Mouse (Mus musculus) lung, embryonic 14.5 days (tissue): ENCODE measurements around the gene Tmem108. TPM values are rescaled to one million over a fixed set of nuclear protein-coding genes. Genes with fewer than 3 reads are reported as not detected.

Experiments
- ATAC-seq: fragments of 200-750 bp; cut with Nextera tagmentation; 2 replicates; pipeline ENCODE4 v1.8.0; 2017; ENCODE audit warnings: mild to moderate bottlenecking, moderate TSS enrichment, moderate library complexity; ENCODE audit not compliant: insufficient read depth
- DNase-seq: peaks from one replicate; pipeline ENCODE4 v3.0.0-alpha.2; 2015
- H3K27ac ChIP-seq: fragments of 300-500 bp; sonication (generic); 2 replicates; pipeline ENCODE4 v1.5.1; 2014; ENCODE audit warnings: low read depth, mild to moderate bottlenecking, moderate library complexity
- H3K27me3 ChIP-seq: fragments of 300-500 bp; sonication (generic); 2 replicates; pipeline ENCODE4 v1.6.1; 2014; ENCODE audit warnings: low read length, control low read depth; ENCODE audit not compliant: insufficient read depth
- H3K36me3 ChIP-seq: fragments of 300-500 bp; sonication (generic); 2 replicates; pipeline ENCODE4 v1.6.1; 2014; ENCODE audit warnings: control low read depth; ENCODE audit not compliant: insufficient read depth
- H3K4me1 ChIP-seq: fragments of 300-500 bp; sonication (generic); 2 replicates; pipeline ENCODE4 v1.6.1; 2014; ENCODE audit warnings: antibody characterized with exemption, control low read depth; ENCODE audit not compliant: insufficient read depth
- H3K4me2 ChIP-seq: fragments of 300-500 bp; sonication (generic); 2 replicates; pipeline ENCODE4 v1.6.1; 2014; ENCODE audit warnings: mild to moderate bottlenecking
- H3K4me3 ChIP-seq: fragments of 300-500 bp; sonication (generic); 2 replicates; pipeline ENCODE4 v1.5.1; 2014; ENCODE audit warnings: low read depth, low read length
- H3K9ac ChIP-seq: fragments of 300-500 bp; sonication (generic); 2 replicates; pipeline ENCODE4 v1.6.1; 2014
- H3K9me3 ChIP-seq: fragments of 300-500 bp; sonication (generic); 2 replicates; pipeline ENCODE4 v1.6.1; 2016; ENCODE audit warnings: low read depth, low read length, control low read depth
- CTCF ChIP-seq: IDR thresholded peaks from 2 replicates; pipeline ENCODE4 v1.5.1; 2016; ENCODE audit warnings: antibody characterized with exemption, low read depth
- WGBS: fragments of 180-500 bp; shearing (Covaris S2); extraction: QIAGEN DNeasy Blood & Tissue Kit; methylation state at CpG from one replicate; pipeline ENCODE4 v1.1.7; 2014; 5-methylcytosine and 5-hydroxymethylcytosine counted together
- polyA plus RNA-seq: library from polyadenylated mRNA; unstranded; fragments of >200 nt; fragmentation: Nextera tagmentation; extraction: Ambion mirVana; gene quantifications from 2 replicates; pipeline ENCODE4 v1.2.1, GENCODE M21; 2014

The Tmem108 gene
- polyA plus RNA-seq, 1 experiment from 2014 or later, result 16.0 TPM

DNA sequence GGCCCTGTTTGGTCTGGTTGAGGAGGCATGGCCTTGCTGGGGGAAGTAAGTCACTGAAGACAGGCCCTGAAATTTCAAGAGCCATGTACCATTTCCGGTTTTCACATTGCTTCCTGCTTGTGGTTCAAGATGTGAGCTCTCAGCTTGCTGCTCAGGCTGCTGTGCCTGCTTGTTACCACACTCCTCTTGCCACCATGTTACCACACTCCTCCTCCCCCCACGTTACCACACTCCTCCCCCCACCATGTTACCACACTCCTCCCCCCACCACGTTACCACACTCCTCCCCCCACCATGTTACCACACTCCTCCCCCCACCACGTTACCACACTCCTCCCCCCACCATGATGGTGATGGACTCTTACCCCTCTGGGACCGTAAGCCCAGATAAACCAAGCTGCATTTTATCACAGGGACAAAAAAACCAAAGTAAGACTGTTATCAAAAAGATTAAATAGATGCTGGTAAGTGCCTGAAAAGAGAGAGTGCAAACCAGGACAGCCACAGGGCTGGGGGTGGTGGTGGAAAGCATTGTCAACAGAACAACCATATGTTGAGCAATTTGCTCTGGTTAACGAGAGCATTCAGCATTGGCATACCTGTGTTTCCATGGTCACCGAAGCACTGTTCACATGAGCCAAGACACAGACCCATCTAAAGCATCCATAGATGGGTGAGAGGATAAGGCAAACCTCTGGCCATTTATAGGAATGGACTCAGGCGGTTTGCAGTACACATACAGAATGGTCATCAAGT is 109.3 kb downstream of the Tmem108 start:
- no peaks in the 10 kb centered on the region for H3K27me3 ChIP-seq
- no peaks in the 10 kb centered on the region for H3K4me1 ChIP-seq
- no peaks in the 10 kb centered on the region for H3K9me3 ChIP-seq
- DNase-seq, result no peak
- whole genome bisulfite sequencing, result 59% methylated on average over 8 of the region's 8 CpGs
- no peak for ATAC-seq
- no peaks in the 10 kb centered on the region for H3K36me3 ChIP-seq
- no peak overlapping the region for H3K4me2 ChIP-seq
- H3K4me3 ChIP-seq, result no peak overlapping the region
- H3K9ac ChIP-seq, result no peak overlapping the region
- H3K27ac ChIP-seq, result no peak overlapping the region
- TF ChIP-seq CTCF, result no peak

DNA sequence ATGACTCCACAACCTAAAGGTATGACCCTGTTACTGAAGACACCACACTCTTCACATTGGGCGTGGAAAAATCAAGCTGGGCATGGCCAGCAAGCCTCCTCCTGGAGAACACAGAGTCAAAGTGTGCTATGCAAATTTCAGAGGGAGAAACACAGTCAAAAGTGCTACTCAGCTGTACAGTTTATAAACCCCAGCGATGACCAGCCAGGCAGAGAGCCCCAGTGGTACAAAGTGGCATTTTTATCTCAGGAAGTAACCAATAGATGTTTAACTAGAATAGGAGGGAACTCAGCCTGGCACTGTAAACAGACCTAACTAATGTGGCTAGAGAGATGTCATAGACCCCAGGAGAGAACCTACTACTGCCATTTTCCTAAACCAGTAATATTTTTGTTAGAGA is 115.0 kb downstream of the Tmem108 start:
- DNase-seq (no peak), ATAC-seq (no peak)
- no peaks in the 10 kb centered on the region for H3K4me1 ChIP-seq
- TF ChIP-seq CTCF, result no peak
- H3K9ac ChIP-seq, result no peak overlapping the region
- no peaks in the 10 kb centered on the region for H3K9me3 ChIP-seq
- H3K4me3 ChIP-seq, result no peak overlapping the region
- no peaks in the 10 kb centered on the region for H3K27me3 ChIP-seq
- H3K36me3 ChIP-seq, result no peaks in the 10 kb centered on the region
- no peak overlapping the region for H3K4me2 ChIP-seq
- 71% methylated on average over 2 of the region's 2 CpGs for WGBS
- no peak overlapping the region for H3K27ac ChIP-seq

DNA sequence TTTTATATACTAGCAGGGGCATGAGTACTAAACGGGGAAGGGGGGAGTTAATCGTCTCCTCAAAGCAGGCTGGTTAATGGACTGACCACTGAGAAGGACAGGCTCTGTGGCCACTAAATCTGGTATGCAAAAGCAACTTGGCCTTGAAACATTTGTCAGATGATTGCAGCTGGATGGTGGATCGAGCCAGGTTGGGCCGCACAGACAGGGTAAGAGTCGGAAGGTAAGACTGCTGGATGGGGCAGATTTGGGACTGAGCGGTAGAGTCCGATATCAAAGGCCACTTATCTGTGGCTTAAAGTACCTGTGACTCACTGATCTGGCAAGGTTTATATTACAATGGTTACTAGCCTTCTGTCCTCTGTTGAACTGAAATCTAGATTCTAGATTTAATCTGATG is 115.9 kb downstream of the Tmem108 start:
- Histone ChIP-seq H3K4me1 (no peaks in the 10 kb centered on the region), H3K9me3 (no peaks in the 10 kb centered on the region), H3K4me3 (no peak overlapping the region), H3K36me3 (no peaks in the 10 kb centered on the region), H3K27me3 (no peaks in the 10 kb centered on the region), H3K4me2 (no peak overlapping the region), H3K27ac (no peak overlapping the region), H3K9ac (no peak overlapping the region)
- 75% methylated on average over 7 of the region's 7 CpGs for WGBS
- ATAC-seq (no peak), DNase-seq (no peak)
- no peak for TF ChIP-seq CTCF

DNA sequence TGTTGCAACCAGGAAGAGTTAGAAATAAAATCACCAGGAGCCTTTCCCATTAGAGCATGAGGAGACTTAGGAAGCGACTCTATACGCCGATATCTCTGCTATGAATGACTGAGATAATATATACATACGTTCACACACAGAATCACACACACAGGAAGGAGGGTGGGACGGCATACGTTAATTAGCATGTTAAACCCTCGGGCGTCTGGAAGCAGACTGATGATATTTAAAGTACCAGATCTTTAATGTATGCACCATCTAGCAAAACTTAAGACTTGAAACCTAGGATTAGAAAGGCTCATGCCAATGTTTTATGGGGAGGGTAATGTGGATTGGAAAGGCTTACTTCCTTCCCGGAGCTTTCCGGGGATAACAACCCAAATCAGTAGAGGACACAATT is 119.3 kb downstream of the Tmem108 start:
- 71% methylated on average over 10 of the region's 10 CpGs for WGBS
- no peak for TF ChIP-seq CTCF
- H3K9me3 ChIP-seq, result no peaks in the 10 kb centered on the region

DNA sequence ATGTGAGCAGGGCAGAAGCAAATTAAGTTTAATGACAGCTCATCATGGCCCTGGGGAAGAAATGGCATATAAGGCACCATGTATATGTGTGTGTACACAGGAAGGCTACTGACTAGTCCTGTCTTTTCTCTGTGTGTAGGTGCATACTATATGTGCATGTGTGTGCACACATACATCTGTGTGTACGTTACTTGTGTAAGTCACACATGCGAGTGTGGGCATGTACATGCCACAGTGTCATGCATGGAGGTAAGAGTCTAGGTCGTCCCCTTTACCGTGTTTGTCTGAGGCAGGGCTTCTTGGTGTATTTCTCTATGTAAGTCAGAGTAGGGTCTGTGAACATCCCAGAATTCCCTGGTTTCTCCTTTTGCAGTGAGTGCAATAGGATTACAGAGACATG is 120.3 kb downstream of the Tmem108 start:
- Histone ChIP-seq H3K27ac (no peak overlapping the region), H3K4me2 (no peak overlapping the region), H3K36me3 (no peaks in the 10 kb centered on the region), H3K9ac (no peak overlapping the region), H3K4me3 (no peak overlapping the region), H3K27me3 (no peaks in the 10 kb centered on the region), H3K9me3 (no peaks in the 10 kb centered on the region), H3K4me1 (no peaks in the 10 kb centered on the region)
- TF ChIP-seq CTCF, result no peak
- 90% methylated on average over 4 of the region's 4 CpGs for WGBS
- DNase-seq (no peak), ATAC-seq (no peak)

More for the DNA sequence above, 119.3 kb downstream of the Tmem108 start:
- ATAC-seq (no peak), DNase-seq (no peak)
- Histone ChIP-seq H3K4me3 (no peak overlapping the region), H3K27me3 (no peaks in the 10 kb centered on the region), H3K4me1 (no peaks in the 10 kb centered on the region), H3K4me2 (no peak overlapping the region), H3K27ac (no peak overlapping the region), H3K9ac (no peak overlapping the region), H3K36me3 (no peaks in the 10 kb centered on the region)

DNA sequence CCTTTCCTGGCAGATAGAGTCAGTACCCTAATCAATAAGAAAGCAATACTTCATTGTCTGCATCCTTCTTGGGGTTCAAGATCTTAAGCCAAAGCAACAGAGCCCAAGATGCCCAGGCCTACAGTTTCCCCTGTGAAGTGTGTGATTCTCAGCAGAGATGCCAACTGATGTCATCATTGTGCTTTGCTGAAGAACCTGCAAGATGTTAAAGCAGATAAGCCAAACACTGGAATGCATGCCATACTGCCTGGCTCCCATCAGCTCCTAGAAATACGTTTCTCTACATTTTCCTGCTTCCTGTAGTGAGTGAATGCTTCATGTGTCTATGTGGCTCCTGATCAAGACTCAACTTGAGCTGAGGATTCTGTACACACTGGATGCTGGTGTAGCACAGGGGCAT is 122.2 kb downstream of the Tmem108 start:
- no peak overlapping the region for H3K9ac ChIP-seq
- 29% methylated on average over 1 of the region's 1 CpGs for WGBS
- DNase-seq (no peak), ATAC-seq (no peak)
- H3K4me1 ChIP-seq, result no peaks in the 10 kb centered on the region
- H3K27me3 ChIP-seq, result no peaks in the 10 kb centered on the region
- H3K36me3 ChIP-seq, result no peaks in the 10 kb centered on the region
- H3K4me3 ChIP-seq, result no peak overlapping the region
- no peak overlapping the region for H3K27ac ChIP-seq
- H3K4me2 ChIP-seq, result no peak overlapping the region
- TF ChIP-seq CTCF, result no peak
- H3K9me3 ChIP-seq, result no peaks in the 10 kb centered on the region

- TF ChIP-seq CTCF, result no peak
- no peaks in the 10 kb centered on the region for H3K36me3 ChIP-seq
- H3K4me1 ChIP-seq, result no peaks in the 10 kb centered on the region
- 45% methylated on average over 3 of the region's 3 CpGs for WGBS
- no peak for DNase-seq
- H3K9ac ChIP-seq, result no peak overlapping the region
- no peaks in the 10 kb centered on the region for H3K27me3 ChIP-seq
- no peaks in the 10 kb centered on the region for H3K9me3 ChIP-seq
- no peak overlapping the region for H3K27ac ChIP-seq
- no peak overlapping the region for H3K4me2 ChIP-seq
- ATAC-seq, result no peak
- H3K4me3 ChIP-seq, result no peak overlapping the region
Observed at GRCm38 (mm10) chr9:103637451-103637850, 124.2 kb downstream of the Tmem108 start.
